Mouse (Mus musculus): Measurements from ENCODE around the gene Atg4d.
"Not testable (repeated sequence)": the region's sequence is repeated elsewhere in the genome, so short reads cannot be mapped to it uniquely, and the experiment has no call there.

The Atg4d gene

DNA sequence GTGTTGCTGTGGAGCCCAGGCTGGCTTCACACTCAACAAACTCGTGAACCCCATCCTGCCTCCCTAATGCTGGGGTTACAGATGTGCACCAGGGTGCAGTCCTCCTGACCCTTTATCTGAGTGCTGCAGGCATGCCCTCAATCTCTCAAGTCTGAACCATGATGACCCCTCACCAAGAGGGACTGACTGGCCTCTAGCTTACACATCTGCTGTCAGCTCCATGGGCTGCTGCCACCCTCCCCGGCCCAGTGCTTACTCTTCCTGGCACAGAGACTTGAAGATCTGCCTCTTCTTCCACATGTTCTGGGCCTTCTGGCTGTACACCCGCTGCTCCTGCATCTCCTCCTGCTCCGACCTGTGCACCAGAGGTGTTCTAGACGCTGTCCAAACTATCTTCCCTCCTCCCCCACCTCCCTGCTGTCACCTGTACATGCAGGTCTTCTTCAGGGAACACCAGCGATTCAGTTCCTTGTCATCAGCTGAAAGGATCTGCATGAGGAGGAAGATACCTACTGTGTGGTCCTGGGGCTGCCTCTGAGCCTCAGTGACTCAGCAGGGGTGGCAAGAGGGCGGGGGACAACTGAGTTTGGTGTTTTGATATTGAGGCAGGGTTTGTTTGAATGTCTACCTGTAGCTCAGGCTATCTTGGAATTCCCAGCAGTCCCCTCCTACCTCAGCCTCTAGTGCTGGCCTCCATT, 10.1 kb downstream of the Atg4d start:
- DNase-seq = no peak

GRCm38 (mm10) chr9:21275727-21276126, 10.6 kb downstream of the Atg4d start:
- DNase-seq = no peak

- no peak for DNase-seq
These were observed 11.2 kb downstream of the Atg4d start for GRCm38 (mm10) chr9:21276307-21276706.

DNA sequence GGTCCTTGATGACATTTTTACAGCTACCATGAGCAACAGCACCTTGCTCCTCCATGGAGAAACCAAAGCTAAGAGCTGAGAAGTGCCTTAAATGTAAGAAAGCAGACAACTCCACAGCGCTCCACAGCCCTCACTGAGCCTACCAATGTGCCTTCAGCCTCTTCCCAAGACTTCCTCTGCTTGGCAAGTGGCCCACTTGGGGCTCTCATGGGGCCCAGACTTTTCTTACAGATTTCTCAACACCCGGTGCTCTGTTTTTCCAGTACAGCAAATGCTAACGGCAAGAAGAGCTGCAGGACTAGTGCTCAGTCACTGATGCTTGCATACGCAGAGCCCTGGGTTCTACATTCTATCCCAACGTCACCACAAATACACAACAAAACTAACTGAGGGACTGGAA, 12.7 kb downstream of the Atg4d start:
- DNase-seq = no peak

DNA sequence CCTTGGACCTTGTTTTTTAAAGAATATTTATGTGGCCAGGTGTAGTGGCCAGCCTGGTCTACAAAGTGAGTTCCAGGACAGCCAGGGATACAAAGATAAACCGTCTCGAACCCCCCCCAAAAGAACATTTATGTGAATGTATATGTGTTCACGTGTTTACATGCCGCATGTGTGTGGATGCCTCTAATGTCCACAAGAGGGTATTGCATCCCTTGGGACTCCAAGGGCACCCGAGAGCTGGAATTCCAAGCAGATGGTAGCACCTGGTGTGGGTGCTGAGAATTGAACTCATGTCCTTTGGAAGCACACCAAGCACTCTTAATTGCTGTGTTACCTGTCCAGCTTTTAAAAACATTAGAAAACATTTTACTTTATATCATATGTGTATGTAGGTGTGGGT, 18.5 kb downstream of the Atg4d start:
- no peak for DNase-seq

DNA sequence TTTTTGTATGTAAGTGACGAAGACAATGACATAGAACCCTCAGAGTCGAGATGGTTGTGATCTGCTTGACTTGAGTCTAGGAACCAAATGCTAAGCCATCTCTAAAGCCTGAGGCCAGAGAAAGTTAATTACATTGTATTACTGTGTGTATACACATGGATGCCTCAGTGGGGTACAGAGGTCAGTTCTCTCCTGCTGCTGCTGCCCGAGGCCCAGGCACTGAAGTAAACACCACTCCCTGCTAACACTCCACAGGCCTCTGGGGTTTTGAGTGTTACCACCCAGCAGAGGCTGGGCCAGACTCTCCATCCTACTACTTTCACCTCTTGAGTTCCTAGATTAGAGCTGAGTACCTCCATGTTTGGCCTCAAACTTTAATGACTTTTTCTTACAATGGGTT, 18.9 kb downstream of the Atg4d start:
- no peak for DNase-seq

DNA sequence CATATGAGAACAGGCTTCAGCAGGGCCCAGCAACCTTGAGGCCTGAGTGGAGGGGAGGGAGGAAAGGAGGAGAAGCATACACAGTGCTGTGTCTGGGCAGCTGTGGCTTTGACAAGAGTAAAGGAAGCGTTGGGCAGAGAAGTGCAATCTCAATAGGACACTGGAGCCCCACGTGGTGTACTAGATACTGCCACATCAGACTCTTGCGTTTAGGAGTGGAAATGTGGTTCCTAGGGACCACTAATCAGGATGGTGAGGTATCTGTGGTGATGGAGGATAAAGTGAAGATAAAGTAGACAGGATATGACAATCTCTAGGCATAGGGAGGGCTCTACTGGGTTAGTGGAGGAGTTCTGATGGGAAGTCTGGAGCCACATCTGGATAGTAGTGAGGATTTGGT, 21.7 kb downstream of the Atg4d start:
- DNase-seq = no peak

- DNase-seq = peak; percentile 98
These were observed 22.7 kb downstream of the Atg4d start, which contains the start of gene Kri1 for GRCm38 (mm10) chr9:21287571-21288402. TSS of gene Kri1 (minus strand) at chr9:21287969.

DNA sequence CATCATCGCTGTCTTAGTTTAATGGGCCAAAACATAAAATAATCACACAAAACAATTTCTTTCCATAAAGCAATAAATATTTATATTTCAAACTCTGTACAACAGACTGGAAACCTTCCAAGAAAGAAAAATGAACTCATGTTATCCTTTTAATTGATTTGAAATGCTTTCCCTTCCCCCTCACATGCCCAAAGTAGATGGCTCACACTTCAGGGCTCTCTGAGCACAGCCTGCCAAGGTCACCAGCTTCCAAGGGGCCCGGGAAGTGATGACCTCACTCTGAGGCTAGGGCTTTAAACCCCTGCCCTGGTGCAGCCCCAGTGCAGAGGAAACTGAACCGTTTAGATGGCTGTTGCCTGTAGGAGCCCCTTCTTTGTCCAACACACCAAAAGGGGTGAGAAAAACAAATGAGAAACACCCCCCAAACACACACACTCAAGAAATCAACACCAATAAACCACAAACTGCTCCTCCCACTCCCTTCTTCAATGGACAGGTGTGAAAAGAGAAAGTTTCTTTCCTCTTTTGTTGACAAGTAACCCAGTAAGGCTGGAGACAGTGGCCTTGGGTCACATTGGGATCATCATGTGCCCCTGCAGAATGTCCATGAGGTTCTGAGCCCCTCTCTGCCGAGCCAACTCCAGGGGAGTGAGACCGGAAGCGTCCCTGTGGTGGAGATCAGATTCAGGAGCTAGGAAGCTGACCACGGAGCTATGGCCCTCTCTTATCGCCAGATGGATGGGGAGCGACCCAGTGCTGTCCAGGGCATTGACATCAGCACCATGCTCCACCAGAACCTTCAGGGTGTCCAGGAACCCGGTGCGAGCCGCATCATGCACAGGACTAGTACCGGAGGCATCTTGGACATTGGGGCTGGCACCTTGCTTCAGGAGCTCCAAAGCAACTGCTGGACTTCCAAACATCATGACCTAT, 23.6 kb downstream of the Atg4d start:
- peak; percentile 69 for DNase-seq

GRCm38 (mm10) chr9:21289337-21289671, 24.2 kb downstream of the Atg4d start:
- no peak for DNase-seq

DNA sequence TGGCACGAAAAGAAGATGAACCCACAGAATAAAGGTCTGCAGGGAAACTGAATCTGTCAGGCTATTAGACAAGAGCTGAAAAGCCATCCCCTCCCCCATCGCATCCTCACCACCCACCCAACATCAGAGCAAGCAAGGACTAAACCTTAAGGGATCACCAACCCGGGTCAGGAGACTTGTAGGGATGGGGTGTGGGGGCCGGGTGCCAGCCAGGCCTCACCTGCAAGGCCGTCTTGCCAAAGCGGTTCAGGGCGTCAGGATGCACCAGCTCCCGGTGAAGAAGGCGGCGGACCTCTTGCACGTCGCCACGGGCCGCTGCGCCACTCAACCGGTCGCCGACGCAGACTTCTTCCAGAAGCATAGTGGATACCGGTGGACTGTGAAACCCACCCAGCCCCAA, 25.5 kb downstream of the Atg4d start:
- DNase-seq = no peak

DNA sequence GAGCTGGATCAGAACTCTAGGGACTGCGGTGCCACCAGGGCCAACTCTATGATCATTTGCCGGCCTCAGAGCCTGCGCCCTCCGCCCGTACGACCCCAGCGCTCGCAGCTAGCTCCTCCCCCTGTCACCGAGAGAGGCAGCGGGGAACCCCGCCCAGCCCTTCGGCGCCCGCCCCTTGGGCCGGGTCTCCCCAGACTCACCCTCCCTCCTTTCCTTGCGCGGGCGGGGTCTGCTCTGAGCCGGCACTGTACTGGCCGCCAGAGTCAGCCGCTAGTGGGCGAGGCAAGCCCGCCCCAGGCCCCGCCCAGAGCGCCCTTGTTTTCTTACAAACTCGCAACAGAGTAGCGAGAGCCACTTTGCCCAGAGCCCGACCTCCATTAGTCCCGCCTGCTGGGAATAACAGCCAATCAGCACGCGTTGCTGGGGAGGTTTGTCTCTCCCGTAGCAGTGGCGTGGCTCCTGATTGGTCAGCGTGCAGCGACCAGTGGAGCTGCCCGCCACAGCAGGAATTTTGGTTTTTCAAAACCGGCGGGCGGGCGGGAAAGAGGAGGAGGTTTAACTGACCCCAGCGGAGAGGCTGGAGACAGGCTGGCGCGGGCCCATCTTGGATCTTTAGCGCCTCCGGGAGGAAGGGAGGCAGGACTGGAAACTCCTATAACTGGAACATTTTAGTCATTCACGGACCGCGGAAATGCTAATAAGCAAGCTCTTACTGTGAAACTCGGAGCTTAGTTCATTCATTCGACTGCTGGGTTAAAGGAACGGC, 26.1 kb downstream of the Atg4d start, which contains the start of gene Cdkn2d:
Gene Cdkn2d (minus strand): TSS at position 386 of the 766 bp plus-strand sequence.
- DNase-seq = peak; percentile 100

DNA sequence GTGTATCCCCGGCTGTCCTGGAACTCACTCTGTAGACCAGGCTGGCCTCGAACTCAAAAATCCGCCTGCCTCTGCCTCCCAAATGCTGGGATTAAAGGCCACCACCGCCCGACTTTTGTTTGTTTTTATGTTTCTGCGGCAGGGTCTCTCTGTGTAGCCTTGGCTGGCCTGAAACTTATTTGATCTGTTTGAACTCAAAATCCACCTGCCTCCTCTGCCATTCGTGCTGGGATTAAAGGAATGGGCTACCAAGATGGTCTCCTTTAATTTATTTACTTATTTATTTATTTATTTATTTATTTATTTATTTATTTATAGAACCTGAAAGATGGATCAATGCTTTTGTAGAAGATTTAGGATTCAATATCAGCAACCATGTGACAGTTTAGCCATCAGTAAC, 26.8 kb downstream of the Atg4d start:
- DNase-seq = not testable (repeated sequence)

GRCm38 (mm10) chr9:21292271-21292670, 27.2 kb downstream of the Atg4d start:
- DNase-seq = no peak

DNA sequence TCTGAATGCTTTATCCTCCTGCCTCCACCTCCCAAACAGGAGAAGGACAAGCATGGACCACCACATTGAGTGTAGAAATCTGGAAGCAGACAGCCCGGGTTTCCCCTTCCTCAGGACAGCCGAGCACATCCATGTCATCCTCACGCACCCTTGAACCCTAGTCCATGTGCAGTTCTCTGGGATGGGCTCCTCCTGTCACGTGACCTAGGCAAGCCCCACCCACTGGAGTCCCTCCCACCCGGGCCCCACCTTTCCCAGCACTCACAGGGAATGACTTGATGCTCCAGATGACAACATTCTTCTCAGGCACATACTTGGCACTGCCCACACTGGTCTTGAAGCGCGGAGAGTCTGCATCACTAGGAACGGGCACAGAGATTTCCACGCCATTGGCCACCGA, 33.9 kb downstream of the Atg4d start:
- no peak for DNase-seq

GRCm38 (mm10) chr9:21305065-21305464, 40.0 kb downstream of the Atg4d start:
- DNase-seq = no peak

- no peak for DNase-seq
These were observed 44.2 kb downstream of the Atg4d start for GRCm38 (mm10) chr9:21309150-21309741.

- DNase-seq = no peak
These were observed 46.6 kb downstream of the Atg4d start for GRCm38 (mm10) chr9:21311695-21312094.

DNA sequence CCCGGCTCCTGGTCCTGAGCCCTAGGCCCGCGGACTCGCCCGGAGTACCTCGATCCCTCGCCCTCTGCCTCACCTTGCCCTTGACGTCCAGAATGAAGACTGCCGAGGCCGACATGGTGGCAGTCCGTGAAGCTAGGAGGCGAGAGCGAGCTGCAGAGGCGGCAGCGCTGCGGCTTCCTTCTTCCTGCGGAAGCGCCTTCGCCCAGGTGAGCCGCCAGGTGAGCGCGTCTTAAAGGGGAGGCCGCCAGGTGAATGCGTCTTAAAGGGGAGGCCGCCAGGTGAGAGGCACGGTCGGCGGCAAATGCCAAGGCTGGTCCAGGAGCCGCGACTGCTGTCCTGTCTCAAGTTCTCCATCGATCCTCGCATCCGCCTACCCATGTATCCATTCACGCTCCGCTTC, 47.0 kb downstream of the Atg4d start, which contains the start of gene Ap1m2:
Gene Ap1m2 (minus strand): TSS at position 204 of the 400 bp plus-strand sequence.
- peak; percentile 45 for DNase-seq

DNA sequence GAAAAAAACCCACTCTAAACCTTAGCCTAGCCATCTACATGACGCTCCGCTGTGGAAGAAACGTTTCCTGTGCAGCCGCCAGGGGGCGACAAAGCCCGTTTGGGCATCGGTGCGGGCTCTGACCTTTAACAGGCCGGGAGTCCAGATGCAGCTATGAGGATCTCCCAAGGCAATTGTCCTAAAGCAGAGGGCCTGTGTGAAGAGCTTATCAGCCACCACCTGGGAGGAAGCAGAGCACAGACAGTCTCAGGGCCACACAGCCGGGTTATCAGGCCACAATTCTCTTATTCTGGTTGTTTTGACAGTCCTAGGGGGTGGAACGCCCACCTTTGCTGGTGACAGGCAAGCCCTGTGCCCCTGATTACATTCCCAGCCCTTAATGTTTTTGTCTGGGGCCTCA, 48.3 kb downstream of the Atg4d start:
- peak; percentile 97 for DNase-seq

GRCm38 (mm10) chr9:21314367-21315140, 49.5 kb downstream of the Atg4d start:
- DNase-seq = no peak
